Mouse (Mus musculus) heart, postnatal 36 days (tissue): Measurements from ENCODE around the gene Wdr61. TPM values are rescaled to one million over a fixed set of nuclear protein-coding genes. Genes with fewer than 3 reads are reported as not detected.
A peak's percentile ranks its signal among the peaks of the same experiment; 100 is the strongest.

Experiments
- DNase-seq, 2 experiments: peaks; one replicate each; pipeline ENCODE4 v3.0.0; 2021 to 2022
- intact Hi-C: fragments of 180-260 bp; cut with DNase I; formaldehyde crosslinking; loops from one replicate; pipeline ENCODE4 v1.15.1; 2025
- microRNA-seq, 2 experiments: library from miRNA; unstranded; fragments of <30 nt; microRNA quantifications; one replicate each; pipeline ENCODE4 v1.2.0; 2021; ENCODE audit warnings: borderline number of aligned reads in 2 of 2
- total RNA-seq, 2 experiments: library from RNA; stranded (reverse); gene quantifications; 2 replicates each; pipeline ENCODE4 v1.2.3; 2021

Gene Wdr61
- total RNA-seq, 2 experiments from 2014 or later: 28.2 to 31.7 TPM

GRCm38 (mm10) chr9:54687246-54688236 is 46.8 kb downstream of the Wdr61 start:
- no peak for DNase-seq
- intact Hi-C loops: no loop called here

- no peak for DNase-seq
- intact Hi-C loops: no loop called here
Measured at GRCm38 (mm10) chr9:54683814-54684605, 50.3 kb downstream of the Wdr61 start.

DNA sequence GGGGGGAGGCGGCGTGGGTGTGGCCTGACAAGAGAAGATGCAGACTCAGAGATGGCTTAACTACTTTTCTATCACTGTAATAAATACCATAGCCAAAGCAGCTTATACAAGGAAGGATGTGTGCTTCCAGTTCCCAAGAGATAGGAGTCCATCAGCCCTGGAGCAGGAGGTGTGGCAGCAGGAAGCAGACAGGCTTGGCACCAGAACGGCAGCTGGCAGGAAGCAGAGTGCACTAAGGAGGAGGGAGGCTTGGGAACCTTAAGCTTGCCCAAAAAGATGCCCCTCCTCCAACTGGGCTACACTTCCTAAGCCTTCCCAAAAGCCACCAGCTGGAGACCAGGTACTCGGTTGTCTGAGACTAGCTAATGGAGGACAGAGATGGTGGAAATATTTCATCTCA is 51.5 kb downstream of the Wdr61 start:
- DNase-seq: no peak
- intact Hi-C loops: no loop called here

DNA sequence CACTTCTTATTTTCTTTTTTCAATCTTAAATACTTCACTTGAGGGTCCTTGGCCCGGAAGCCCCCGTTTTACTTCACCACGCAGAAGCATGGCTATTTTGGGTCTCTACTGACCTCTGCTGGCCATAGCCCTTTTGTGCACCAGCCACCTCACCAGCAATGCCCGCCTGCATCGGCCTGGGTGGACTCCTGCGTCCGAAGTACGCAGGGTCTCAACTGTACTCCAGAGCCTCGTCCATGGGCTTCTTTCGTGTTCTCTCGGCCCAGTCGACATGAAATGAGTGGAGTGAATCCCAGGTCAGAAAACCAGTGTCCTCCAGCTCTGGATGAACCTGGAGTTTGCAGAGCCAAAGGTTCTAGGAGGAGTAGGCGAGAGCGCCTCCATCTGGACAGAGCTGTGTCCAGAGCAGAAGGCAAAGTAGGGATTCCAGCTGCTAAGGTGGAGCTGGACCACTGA is 57.8 kb downstream of the Wdr61 start:
- intact Hi-C loops: loop anchor here (1.0 to 5.0 kb wide), 3 partner anchors 62 to 239 kb away; partner anchors contain the start of gene Cib2
- peak; percentile 68 to 75 for DNase-seq

- intact Hi-C loops: no loop called here
- no peak for DNase-seq
Measured at GRCm38 (mm10) chr9:54673887-54674286, 60.4 kb downstream of the Wdr61 start.

DNA sequence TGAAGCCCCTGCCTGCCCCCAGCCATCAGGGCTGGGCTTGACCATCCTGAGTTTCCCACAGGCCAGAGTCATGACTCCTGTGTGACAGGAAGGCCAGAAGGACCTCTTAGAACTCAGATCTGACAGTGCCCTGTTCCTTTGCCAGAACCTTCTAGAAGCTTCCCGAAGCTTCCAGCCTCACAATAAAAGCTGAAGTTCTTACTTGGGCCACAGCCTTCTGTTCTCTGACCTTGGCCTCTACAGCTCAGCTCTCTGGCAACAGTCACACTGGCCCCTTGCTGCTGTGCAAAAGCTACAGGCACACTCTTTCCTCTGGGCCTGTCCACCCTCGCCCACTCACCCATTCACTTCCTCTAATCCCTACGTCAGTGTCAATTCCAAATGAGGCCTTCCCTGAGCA is 62.4 kb downstream of the Wdr61 start:
- DNase-seq: no peak
- intact Hi-C loops: no loop called here

DNA sequence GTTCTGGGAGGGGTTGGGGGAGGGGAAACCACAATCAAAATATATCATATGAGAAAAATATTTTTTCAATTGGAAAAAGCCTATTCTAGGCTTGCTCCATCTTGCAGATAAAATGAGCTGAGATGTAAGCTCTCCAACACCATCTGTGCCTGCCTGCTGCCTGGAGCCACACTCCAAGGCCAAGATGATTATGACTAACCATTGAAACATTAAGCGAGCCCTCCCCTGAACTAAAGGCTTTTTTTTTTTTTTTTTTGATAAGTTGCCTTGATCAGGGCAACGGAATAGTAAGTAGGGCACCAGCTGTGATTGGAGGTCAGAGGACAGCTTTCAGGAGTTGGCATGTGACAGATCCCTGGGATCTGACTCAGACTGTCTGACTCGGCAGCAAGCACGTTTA is 65.9 kb downstream of the Wdr61 start:
- intact Hi-C loops: no loop called here
- DNase-seq: no peak

- no peak for DNase-seq
- intact Hi-C loops: no loop called here
Measured at GRCm38 (mm10) chr9:54666116-54666515, 68.2 kb downstream of the Wdr61 start.

Small RNA genes within 50 kb of the gene (microRNA-seq; reads per million reads assigned to microRNA genes)
- gene Mir5710: 0 reads per million in 2 experiments

Other genes starting within 250 kb of the Wdr61 start
- 10 to 100 TPM; 22.3 to 25.6 TPM for gene Dmxl2, start 232.9 kb downstream of the Wdr61 start, total RNA-seq
- not detected for gene Sh2d7, start 195.5 kb downstream of the Wdr61 start, total RNA-seq
- gene Cib2, start 174.3 kb downstream of the Wdr61 start, total RNA-seq: 1 to 10 TPM; 1.4 to 1.7 TPM
- 100 to 1,000 TPM; 577 to 619 TPM for gene Idh3a, start 148.2 kb downstream of the Wdr61 start, total RNA-seq
- under 1 TPM; 0.19 to 0.72 TPM for gene Acsbg1, start 72.6 kb downstream of the Wdr61 start, total RNA-seq
- gene Dnaja4, start 35.6 kb downstream of the Wdr61 start, total RNA-seq: 10 to 100 TPM; 71.4 to 80.4 TPM
- not detected for gene Crabp1, start 30.2 kb upstream of the Wdr61 start, total RNA-seq
- 10 to 100 TPM; 30.1 to 30.5 TPM for gene Ireb2, start 129.3 kb upstream of the Wdr61 start, total RNA-seq
- under 1 TPM; 0.94 to 0.98 TPM for gene Hykk, start 182.8 kb upstream of the Wdr61 start, total RNA-seq
- gene Psma4, start 216.3 kb upstream of the Wdr61 start, total RNA-seq: 100 to 1,000 TPM; 135 to 138 TPM
- not detected for gene AY074887, start 216.5 kb upstream of the Wdr61 start, total RNA-seq
- gene Chrna5, start 246.4 kb upstream of the Wdr61 start, total RNA-seq: under 1 TPM in 1 of 2 experiments, not detected in 1; 0.19 TPM